ENCODE assay signal across 10 mouse cellular contexts in genomic region chr7:102101487-102101886, GRCm38 (mm10). TPM values are rescaled to one million over a fixed set of nuclear protein-coding genes. Genes with fewer than 3 reads are reported as not detected.
DNase-seq lines count a peak whose midpoint lies in the region; ATAC-seq lines count a peak whose summit lies in the region.
"Had no signal": no experiment of that assay in that cellular context is flagged by ENCODE, and none has a peak within 500 bp of the region (broad histone marks: within the 10 kb centered on the region; RNA-seq: fewer than 3 reads in every experiment).

Gene Art1 (plus strand): TSS chr7:102101743.

- H3K27ac ChIP-seq in forebrain, embryonic 12.5 days, result no peak within 1 kb of the TSS
- H3K27ac ChIP-seq in forebrain, embryonic 16.5 days (ENCODE audit: low read length), result no peak within 1 kb of the TSS
- peak within 1 kb of the TSS; percentile 76 for H3K27ac ChIP-seq in midbrain, embryonic 10.5 days (replicated peaks)
- no peak within 1 kb of the TSS for H3K27ac ChIP-seq in midbrain, embryonic 16.5 days (ENCODE audit: low read length)
- H3K27ac ChIP-seq in limb, embryonic 15.5 days, result no peak within 1 kb of the TSS

- H3K9me3 ChIP-seq in forebrain, embryonic 12.5 days, result no peaks in the 10 kb centered on the region
- H3K9me3 ChIP-seq in forebrain, embryonic 16.5 days (ENCODE audit: control insufficient read depth, low read length), result no peaks in the 10 kb centered on the region
- no peaks in the 10 kb centered on the region for H3K9me3 ChIP-seq in midbrain, embryonic 10.5 days (replicated peaks)
- H3K9me3 ChIP-seq in midbrain, embryonic 16.5 days (replicated peaks; ENCODE audit: control insufficient read depth, low read length, poor library complexity, severe bottlenecking), result no peaks in the 10 kb centered on the region
- no peaks in the 10 kb centered on the region for H3K9me3 ChIP-seq in limb, embryonic 15.5 days

- WGBS in forebrain, embryonic 12.5 days, result 46% methylated on average over 5 of the region's 5 CpGs
- WGBS in forebrain, embryonic 16.5 days, result 43% methylated on average over 5 of the region's 5 CpGs
- WGBS in midbrain, embryonic 10.5 days, result 48% methylated on average over 5 of the region's 5 CpGs
- 37% methylated on average over 5 of the region's 5 CpGs for WGBS in midbrain, embryonic 16.5 days
- WGBS in limb, embryonic 15.5 days, result 55% methylated on average over 5 of the region's 5 CpGs

- DNase-seq in midbrain, embryonic 10.5 days (ENCODE audit: low spot score), result no peak
- DNase-seq in heart, adult 9 months (ENCODE audit: low spot score in 2 of 2), result peak; percentile 67 to 72
- no peak for DNase-seq in left cerebral cortex, postnatal 14 days (ENCODE audit: low spot score in 2 of 2)
- DNase-seq in left cerebral cortex, postnatal 4 days, result no peak
- DNase-seq: cerebellum, postnatal 36 days had no signal

- H3K27me3 ChIP-seq in forebrain, embryonic 12.5 days, result peaks cover 10% of the 10 kb centered on the region
- no peaks in the 10 kb centered on the region for H3K27me3 ChIP-seq in forebrain, embryonic 16.5 days (replicated peaks; ENCODE audit: control insufficient read depth, insufficient read depth, low read length)
- peaks cover 23% of the 10 kb centered on the region for H3K27me3 ChIP-seq in midbrain, embryonic 10.5 days (ENCODE audit: low read depth, poor library complexity, severe bottlenecking)
- H3K27me3 ChIP-seq in midbrain, embryonic 16.5 days (ENCODE audit: control insufficient read depth, insufficient read depth, low read depth, low read length), result no peaks in the 10 kb centered on the region
- no peaks in the 10 kb centered on the region for H3K27me3 ChIP-seq in limb, embryonic 15.5 days

- ATAC-seq in forebrain, embryonic 12.5 days (ENCODE audit: low FRiP score), result no peak
- ATAC-seq in forebrain, embryonic 16.5 days, result no peak
- ATAC-seq in midbrain, embryonic 16.5 days, result no peak
- ATAC-seq in limb, embryonic 15.5 days (ENCODE audit: insufficient number of reproducible peaks, low FRiP score, low TSS enrichment, low read depth), result no peak

- peaks cover 18% of the 10 kb centered on the region for H3K4me1 ChIP-seq in forebrain, embryonic 12.5 days
- peaks cover 8% of the 10 kb centered on the region for H3K4me1 ChIP-seq in forebrain, embryonic 16.5 days (replicated peaks; ENCODE audit: control insufficient read depth, insufficient read depth, low read length)
- H3K4me1 ChIP-seq in midbrain, embryonic 10.5 days, result peaks cover 41% of the 10 kb centered on the region
- peaks cover 3% of the 10 kb centered on the region; the same call in 1 of the 2 replicates for H3K4me1 ChIP-seq in midbrain, embryonic 16.5 days (ENCODE audit: control insufficient read depth, insufficient read depth, low read length)
- peaks cover 12% of the 10 kb centered on the region for H3K4me1 ChIP-seq in limb, embryonic 15.5 days

- no peak within 1 kb of the TSS for H3K4me3 ChIP-seq in forebrain, embryonic 12.5 days (replicated peaks)
- H3K4me3 ChIP-seq in forebrain, embryonic 16.5 days (replicated peaks; ENCODE audit: low read length), result no peak within 1 kb of the TSS
- H3K4me3 ChIP-seq in midbrain, embryonic 10.5 days, result no peak within 1 kb of the TSS; the same call in 1 of the 2 replicates
- no peak within 1 kb of the TSS for H3K4me3 ChIP-seq in midbrain, embryonic 16.5 days (ENCODE audit: low read depth, low read length)
- no peak within 1 kb of the TSS; the same call in 1 of the 2 replicates for H3K4me3 ChIP-seq in limb, embryonic 15.5 days

- intact Hi-C loops in left cerebral cortex, postnatal 14 days (cut with DNase I), result no loop called here
- intact Hi-C loops in left cerebral cortex, postnatal 4 days (cut with DNase I), result no loop called here

- no peaks in the 10 kb centered on the region for H3K36me3 ChIP-seq in forebrain, embryonic 12.5 days (replicated peaks)
- H3K36me3 ChIP-seq in forebrain, embryonic 16.5 days (ENCODE audit: control insufficient read depth, insufficient read depth), result no peaks in the 10 kb centered on the region
- H3K36me3 ChIP-seq in midbrain, embryonic 10.5 days, result 0 out of 2 replicates have a peak, but pooled peaks cover 4% of the 10 kb centered on the region
- H3K36me3 ChIP-seq in midbrain, embryonic 16.5 days (ENCODE audit: control insufficient read depth, insufficient read depth, low read length), result no peaks in the 10 kb centered on the region
- H3K36me3 ChIP-seq in limb, embryonic 15.5 days, result no peaks in the 10 kb centered on the region

- peak within 1 kb of the TSS; percentile 55; the same call in 1 of the 2 replicates for H3K4me2 ChIP-seq in forebrain, embryonic 12.5 days
- no peak within 1 kb of the TSS for H3K4me2 ChIP-seq in forebrain, embryonic 16.5 days (ENCODE audit: low read length)
- no peak within 1 kb of the TSS for H3K4me2 ChIP-seq in midbrain, embryonic 16.5 days (ENCODE audit: low read length)
- 0 out of 2 replicates have a peak within 1 kb of the TSS, but pooled peaks have one; percentile 48 for H3K4me2 ChIP-seq in limb, embryonic 15.5 days

- no peak within 1 kb of the TSS for H3K9ac ChIP-seq in forebrain, embryonic 12.5 days
- no peak within 1 kb of the TSS for H3K9ac ChIP-seq in forebrain, embryonic 16.5 days (replicated peaks; ENCODE audit: low read depth, low read length)
- no peak within 1 kb of the TSS for H3K9ac ChIP-seq in midbrain, embryonic 16.5 days (ENCODE audit: low read depth, low read length)
- H3K9ac ChIP-seq in limb, embryonic 15.5 days, result no peak within 1 kb of the TSS

RNA-seq across cellular contexts. Expression of gene Art1, which starts in this region (rescaled TPM):
- 0.42 and 0.77 TPM in 2 replicates for polyA plus RNA-seq in forebrain, embryonic 12.5 days (2016; fragmentation: Nextera tagmentation; extraction: Ambion mirVana)
- polyA plus RNA-seq in forebrain, embryonic 16.5 days (2015; fragmentation: Nextera tagmentation; extraction: Ambion mirVana), result 0.10 and 0.48 TPM in 2 replicates
- 0.67 and 0.79 TPM in 2 replicates for polyA plus RNA-seq in midbrain, embryonic 10.5 days (2016; fragmentation: Nextera tagmentation; extraction: Ambion mirVana)
- 0.25 and 0.57 TPM in 2 replicates for polyA plus RNA-seq in midbrain, embryonic 16.5 days (2015; fragmentation: Nextera tagmentation; extraction: Ambion mirVana)
- 14.9 and 38.9 TPM in 2 replicates for polyA plus RNA-seq in limb, embryonic 15.5 days (2015; fragmentation: Nextera tagmentation; extraction: Ambion mirVana)
- total RNA-seq in left cerebral cortex, postnatal 14 days (2021), result not detected
- not detected for total RNA-seq in left cerebral cortex, postnatal 4 days (2021)
- total RNA-seq: left cerebral cortex, postnatal 10 days had no signal

Comparison
In these comparisons a context has a peak if more than half of its experiments do, and no peak if none do; other contexts are left out.
1. H3K4me2 ChIP-seq: peak in forebrain, embryonic 12.5 days (single experiment) and limb, embryonic 15.5 days (single experiment); none in forebrain, embryonic 16.5 days (single experiment) and midbrain, embryonic 16.5 days (single experiment).
2. DNase-seq: peak in heart, adult 9 months (2 of 2); none in midbrain, embryonic 10.5 days (single experiment), left cerebral cortex, postnatal 14 days (0 of 2) and left cerebral cortex, postnatal 4 days (single experiment).